Mouse (Mus musculus) heart, adult 2 months (tissue): ENCODE measurements around the gene Ano1. TPM values are rescaled to one million over a fixed set of nuclear protein-coding genes. Genes with fewer than 3 reads are reported as not detected.

Experiments
- DNase-seq, 2 experiments: peaks; one replicate each; pipeline ENCODE4 v3.0.0; 2021
- H3K27ac ChIP-seq: fragments of 200-600 bp; 2 replicates; pipeline ENCODE4 v1.8.1; 2022
- H3K27me3 ChIP-seq: fragments of 200-500 bp; 2 replicates; pipeline ENCODE4 v1.6.1; 2012; ENCODE audit warnings: mild to moderate bottlenecking, low read length, inconsistent platforms, mixed read lengths; ENCODE audit not compliant: control insufficient read depth, insufficient read depth
- H3K36me3 ChIP-seq: fragments of 200-500 bp; 2 replicates; pipeline ENCODE4 v1.6.1; 2012; ENCODE audit warnings: low read length, inconsistent platforms; ENCODE audit not compliant: control insufficient read depth, insufficient read depth
- H3K4me1 ChIP-seq: fragments of 200-500 bp; 2 replicates; pipeline ENCODE4 v1.6.1; 2011; ENCODE audit warnings: low read length; ENCODE audit not compliant: control insufficient read depth, insufficient read depth
- H3K4me3 ChIP-seq: fragments of 200-600 bp; 2 replicates; pipeline ENCODE4 v1.8.1; 2022
- H3K79me2 ChIP-seq: fragments of 200-500 bp; replicated peaks from 2 replicates; pipeline ENCODE4 v1.6.1; 2012; ENCODE audit warnings: mild to moderate bottlenecking, inconsistent platforms, low read length, moderate library complexity, mixed read lengths; ENCODE audit not compliant: control insufficient read depth, insufficient read depth
- H3K9ac ChIP-seq: fragments of 200-500 bp; 2 replicates; pipeline ENCODE4 v1.6.1; 2012; ENCODE audit warnings: low read depth, mild to moderate bottlenecking, control low read depth, inconsistent platforms, low read length, mixed read lengths
- CTCF ChIP-seq: fragments of 200-600 bp; IDR thresholded peaks from 2 replicates; pipeline ENCODE4 v1.8.1; 2022; ENCODE audit warnings: antibody characterized with exemption, mild to moderate bottlenecking, moderate library complexity
- EP300 ChIP-seq: fragments of 200-500 bp; IDR thresholded peaks from 2 replicates; pipeline ENCODE4 v1.6.1; 2011; ENCODE audit warnings: low read depth, low read length, control low read depth; ENCODE audit not compliant: insufficient read depth
- POLR2A ChIP-seq: fragments of 200-500 bp; IDR thresholded peaks from 2 replicates; pipeline ENCODE4 v1.6.1; 2011; ENCODE audit warnings: mild to moderate bottlenecking, low read depth, low read length, control low read depth; ENCODE audit not compliant: insufficient read depth
- WGBS: fragments of 180-500 bp; shearing (Covaris S2); methylation state at CpG from one replicate; pipeline ENCODE4 v1.1.7; 2018; 5-methylcytosine and 5-hydroxymethylcytosine counted together
- intact Hi-C: fragments of 180-260 bp; cut with DNase I; formaldehyde crosslinking; loops from one replicate; pipeline ENCODE4 v1.15.1; 2025
- polyA plus RNA-seq: library from polyadenylated mRNA; depleted of rRNA; stranded (reverse); fragments of >200 nt; gene quantifications from 2 replicates; pipeline ENCODE4 v1.2.3, GENCODE M21; 2012
- total RNA-seq, 2 experiments: library from RNA; stranded (reverse); gene quantifications; 2 replicates each; pipeline ENCODE4 v1.2.3; 2021

The Ano1 gene
- total and polyA plus RNA-seq, 3 experiments, result 11.1 to 12.5 (median 11.7) TPM

GRCm38 (mm10) chr7:144668603-144669278 lies 83.0 kb downstream of the Ano1 start:
- Histone ChIP-seq H3K79me2 (no peaks in the 10 kb centered on the region), H3K4me1 (no peaks in the 10 kb centered on the region), H3K9ac (no peak overlapping the region), H3K27ac (no peak overlapping the region), H3K4me3 (no peak overlapping the region), H3K27me3 (no peaks in the 10 kb centered on the region), H3K36me3 (no peaks in the 10 kb centered on the region)
- TF ChIP-seq EP300, result no peak
- 50% methylated on average over 7 of the region's 7 CpGs for WGBS
- no peak for DNase-seq
- intact Hi-C loops, result no loop called here

DNA sequence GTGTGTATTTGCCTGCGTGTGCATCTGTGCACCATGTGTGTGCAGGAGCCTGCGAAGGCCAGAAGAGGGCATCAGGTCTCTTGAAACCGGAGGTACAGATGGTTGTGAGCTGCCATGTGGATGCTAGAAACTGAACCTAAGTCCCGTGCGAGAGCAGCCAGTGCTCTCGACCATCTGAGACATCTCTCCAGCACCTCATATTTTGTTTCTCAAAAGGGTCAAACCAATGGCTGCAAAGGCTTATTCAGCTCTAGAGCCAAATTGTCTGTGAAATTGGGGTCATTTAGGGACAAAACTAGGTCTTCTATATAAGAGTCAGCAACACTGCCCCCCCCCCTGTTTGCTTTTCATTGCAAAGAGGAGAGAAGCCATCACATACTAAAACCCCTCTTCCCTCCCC lies 84.7 kb downstream of the Ano1 start:
- Histone ChIP-seq H3K9ac (no peak overlapping the region), H3K36me3 (no peaks in the 10 kb centered on the region), H3K4me1 (no peaks in the 10 kb centered on the region), H3K4me3 (no peak overlapping the region), H3K27ac (no peak overlapping the region), H3K79me2 (no peaks in the 10 kb centered on the region), H3K27me3 (no peaks in the 10 kb centered on the region)
- intact Hi-C loops, result no loop called here
- WGBS, result 96% methylated on average over 6 of the region's 6 CpGs
- TF ChIP-seq CTCF (no peak), POLR2A (no peak), EP300 (no peak)
- no peak for DNase-seq

- no peak overlapping the region for H3K27ac ChIP-seq
- intact Hi-C loops, result no loop called here
- WGBS, result 74% methylated on average over 3 of the region's 3 CpGs
These were observed 86.2 kb downstream of the Ano1 start for GRCm38 (mm10) chr7:144665585-144665984.

GRCm38 (mm10) chr7:144663566-144663965 lies 88.2 kb downstream of the Ano1 start:
- Histone ChIP-seq H3K36me3 (no peaks in the 10 kb centered on the region), H3K4me3 (no peak overlapping the region), H3K4me1 (no peaks in the 10 kb centered on the region), H3K27ac (no peak overlapping the region), H3K27me3 (no peaks in the 10 kb centered on the region), H3K79me2 (no peaks in the 10 kb centered on the region), H3K9ac (no peak overlapping the region)
- intact Hi-C loops, result no loop called here
- TF ChIP-seq POLR2A, result no peak
- no peak for TF ChIP-seq CTCF
- no peak for TF ChIP-seq EP300
- WGBS, result 70% methylated on average over 6 of the region's 6 CpGs
- DNase-seq, result no peak

More at GRCm38 (mm10) chr7:144665585-144665984, 86.2 kb downstream of the Ano1 start:
- no peak for DNase-seq
- no peak for TF ChIP-seq CTCF
- TF ChIP-seq POLR2A, result no peak
- TF ChIP-seq EP300, result no peak
- no peak overlapping the region for H3K4me3 ChIP-seq
- H3K36me3 ChIP-seq, result no peaks in the 10 kb centered on the region
- no peaks in the 10 kb centered on the region for H3K4me1 ChIP-seq
- H3K27me3 ChIP-seq, result no peaks in the 10 kb centered on the region
- H3K9ac ChIP-seq, result no peak overlapping the region
- no peaks in the 10 kb centered on the region for H3K79me2 ChIP-seq

GRCm38 (mm10) chr7:144656261-144656967 lies 95.4 kb downstream of the Ano1 start:
- TF ChIP-seq CTCF (no peak), EP300 (no peak)
- no peaks in the 10 kb centered on the region for H3K27me3 ChIP-seq
- no peak for DNase-seq
- H3K36me3 ChIP-seq, result no peaks in the 10 kb centered on the region
- H3K4me1 ChIP-seq, result no peaks in the 10 kb centered on the region
- no peak overlapping the region for H3K9ac ChIP-seq
- H3K79me2 ChIP-seq, result no peaks in the 10 kb centered on the region
- no peak overlapping the region for H3K27ac ChIP-seq
- WGBS, result 82% methylated on average over 9 of the region's 9 CpGs
- intact Hi-C loops, result no loop called here
- H3K4me3 ChIP-seq, result no peak overlapping the region

DNA sequence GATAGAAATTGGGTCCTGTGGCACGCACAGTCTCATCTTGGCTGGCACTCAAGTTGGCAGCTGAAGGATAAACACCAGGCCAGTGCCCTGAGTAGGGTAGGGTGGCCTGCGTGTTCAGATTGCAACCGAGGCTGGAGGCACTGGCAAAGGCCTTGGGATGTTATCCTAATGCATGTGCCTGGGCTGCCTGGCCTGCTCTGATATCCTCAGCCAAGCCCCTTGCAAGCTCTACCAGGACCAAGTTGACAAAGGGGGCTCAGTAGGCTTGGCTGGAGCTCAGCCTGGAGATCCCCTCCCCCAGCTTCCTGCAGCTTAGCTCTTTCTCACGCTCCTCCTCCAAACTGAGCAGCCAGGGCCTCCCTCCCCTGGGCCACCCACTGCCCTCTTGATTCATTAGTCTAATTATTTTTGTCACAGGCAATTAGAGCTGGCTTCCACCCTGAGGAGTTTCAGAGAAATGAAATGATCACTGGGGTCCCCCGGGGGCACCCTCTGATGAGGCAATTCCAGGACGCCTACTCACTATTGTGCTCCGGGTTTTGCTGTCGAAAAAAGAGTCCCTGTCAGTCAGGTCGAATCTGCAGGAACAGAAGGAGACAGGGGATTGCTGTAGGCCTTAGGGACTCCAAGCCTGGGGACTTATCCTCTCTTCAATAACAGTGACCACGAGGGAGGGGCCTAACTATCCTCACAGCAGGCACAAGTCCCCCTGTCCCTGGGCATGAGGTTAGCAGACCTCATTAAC lies 97.9 kb downstream of the Ano1 start:
- Histone ChIP-seq H3K79me2 (no peaks in the 10 kb centered on the region), H3K27ac (no peak overlapping the region; the same call in 1 of the 2 replicates), H3K36me3 (no peaks in the 10 kb centered on the region), H3K4me3 (no peak overlapping the region), H3K4me1 (no peaks in the 10 kb centered on the region), H3K9ac (no peak overlapping the region), H3K27me3 (no peaks in the 10 kb centered on the region)
- TF ChIP-seq POLR2A (no peak), CTCF (no peak), EP300 (no peak)
- intact Hi-C loops, result no loop called here
- 26% methylated on average over 10 of the region's 10 CpGs for WGBS
- DNase-seq, result peak in 1 of 2 experiments; percentile 52
